Mouse (Mus musculus): ENCODE data around the gene Mrpl46. TPM values are rescaled to one million over a fixed set of nuclear protein-coding genes. Genes with fewer than 3 reads are reported as not detected.

Mrpl46 gene
- polyA plus RNA-seq, 1 experiment from 2014 or later: 68.3 TPM

- Histone ChIP-seq H3K9me3 (replicated peaks; ENCODE audit: control insufficient read depth, low read length) (no peaks in the 10 kb centered on the region), H3K4me3 (ENCODE audit: low read depth, low read length) (no peak overlapping the region), H3K9ac (ENCODE audit: low read depth, low read length) (no peak overlapping the region), H3K27ac (ENCODE audit: low read depth, low read length) (no peak overlapping the region), H3K4me2 (no peak overlapping the region), H3K27me3 (ENCODE audit: control insufficient read depth, insufficient read depth, low read length) (no peaks in the 10 kb centered on the region), H3K4me1 (ENCODE audit: control insufficient read depth, insufficient read depth, low read length) (peaks cover 5% of the 10 kb centered on the region), H3K36me3 (ENCODE audit: control insufficient read depth, insufficient read depth, low read length) (peaks cover 8% of the 10 kb centered on the region; the same call in 1 of the 2 replicates)
- 74% methylated on average over 5 of the region's 5 CpGs for WGBS (ENCODE audit: insufficient replicate concordance)
- ATAC-seq (replicated peaks; ENCODE audit: insufficient number of reproducible peaks, low FRiP score, low TSS enrichment): no peak
These were observed 2.6 kb upstream of the Mrpl46 start for GRCm38 (mm10) chr7:78785906-78786305.

GRCm38 (mm10) chr7:78778741-78779140 is 4.6 kb downstream of the Mrpl46 start:
- no peak overlapping the region for H3K4me3 ChIP-seq (ENCODE audit: low read depth, low read length)
- H3K36me3 ChIP-seq (ENCODE audit: control insufficient read depth, insufficient read depth, low read length): peaks cover 23% of the 10 kb centered on the region
- no peak overlapping the region for H3K4me2 ChIP-seq
- 88% methylated on average over 5 of the region's 5 CpGs for WGBS (ENCODE audit: insufficient replicate concordance)
- no peak for ATAC-seq (replicated peaks; ENCODE audit: insufficient number of reproducible peaks, low FRiP score, low TSS enrichment)
- H3K4me1 ChIP-seq (ENCODE audit: control insufficient read depth, insufficient read depth, low read length): peaks cover 5% of the 10 kb centered on the region
- no peak overlapping the region for H3K9ac ChIP-seq (ENCODE audit: low read depth, low read length)
- H3K9me3 ChIP-seq (replicated peaks; ENCODE audit: control insufficient read depth, low read length): no peaks in the 10 kb centered on the region
- H3K27ac ChIP-seq (ENCODE audit: low read depth, low read length): no peak overlapping the region
- no peaks in the 10 kb centered on the region for H3K27me3 ChIP-seq (ENCODE audit: control insufficient read depth, insufficient read depth, low read length)

GRCm38 (mm10) chr7:78770936-78771335 is 12.4 kb downstream of the Mrpl46 start:
- no peak overlapping the region for H3K4me2 ChIP-seq
- no peak overlapping the region for H3K4me3 ChIP-seq (ENCODE audit: low read depth, low read length)
- ATAC-seq (replicated peaks; ENCODE audit: insufficient number of reproducible peaks, low FRiP score, low TSS enrichment): no peak
- peaks cover 2% of the 10 kb centered on the region; the same call in 1 of the 2 replicates for H3K27me3 ChIP-seq (ENCODE audit: control insufficient read depth, insufficient read depth, low read length)
- no peak overlapping the region for H3K27ac ChIP-seq (ENCODE audit: low read depth, low read length)
- H3K36me3 ChIP-seq (ENCODE audit: control insufficient read depth, insufficient read depth, low read length): peaks cover 6% of the 10 kb centered on the region
- H3K9ac ChIP-seq (ENCODE audit: low read depth, low read length): no peak overlapping the region
- no peaks in the 10 kb centered on the region for H3K9me3 ChIP-seq (replicated peaks; ENCODE audit: control insufficient read depth, low read length)
- H3K4me1 ChIP-seq (ENCODE audit: control insufficient read depth, insufficient read depth, low read length): no peaks in the 10 kb centered on the region
- WGBS (ENCODE audit: insufficient replicate concordance): 79% methylated on average over 5 of the region's 5 CpGs

GRCm38 (mm10) chr7:78769075-78769652 is 14.2 kb downstream of the Mrpl46 start:
- 50% methylated on average over 7 of the region's 7 CpGs for WGBS (ENCODE audit: insufficient replicate concordance)
- Histone ChIP-seq H3K4me1 (ENCODE audit: control insufficient read depth, insufficient read depth, low read length) (no peaks in the 10 kb centered on the region), H3K9ac (ENCODE audit: low read depth, low read length) (no peak overlapping the region), H3K4me3 (ENCODE audit: low read depth, low read length) (no peak overlapping the region), H3K27ac (ENCODE audit: low read depth, low read length) (no peak overlapping the region), H3K9me3 (replicated peaks; ENCODE audit: control insufficient read depth, low read length) (no peaks in the 10 kb centered on the region), H3K27me3 (ENCODE audit: control insufficient read depth, insufficient read depth, low read length) (peaks cover 2% of the 10 kb centered on the region; the same call in 1 of the 2 replicates), H3K36me3 (ENCODE audit: control insufficient read depth, insufficient read depth, low read length) (no peaks in the 10 kb centered on the region), H3K4me2 (no peak overlapping the region)
- ATAC-seq (replicated peaks; ENCODE audit: insufficient number of reproducible peaks, low FRiP score, low TSS enrichment): no peak

GRCm38 (mm10) chr7:78767929-78768531 is 15.3 kb downstream of the Mrpl46 start:
- H3K9ac ChIP-seq (ENCODE audit: low read depth, low read length): no peak overlapping the region
- no peak overlapping the region for H3K27ac ChIP-seq (ENCODE audit: low read depth, low read length)
- H3K27me3 ChIP-seq (ENCODE audit: control insufficient read depth, insufficient read depth, low read length): peaks cover 2% of the 10 kb centered on the region; the same call in 1 of the 2 replicates
- no peaks in the 10 kb centered on the region for H3K36me3 ChIP-seq (ENCODE audit: control insufficient read depth, insufficient read depth, low read length)
- no peak overlapping the region for H3K4me2 ChIP-seq
- WGBS (ENCODE audit: insufficient replicate concordance): 86% methylated on average over 12 of the region's 12 CpGs
- no peak overlapping the region for H3K4me3 ChIP-seq (ENCODE audit: low read depth, low read length)
- H3K9me3 ChIP-seq (replicated peaks; ENCODE audit: control insufficient read depth, low read length): no peaks in the 10 kb centered on the region
- no peak for ATAC-seq (replicated peaks; ENCODE audit: insufficient number of reproducible peaks, low FRiP score, low TSS enrichment)
- H3K4me1 ChIP-seq (ENCODE audit: control insufficient read depth, insufficient read depth, low read length): no peaks in the 10 kb centered on the region

- WGBS (ENCODE audit: insufficient replicate concordance): 25% methylated on average over 18 of the region's 18 CpGs
- no peaks in the 10 kb centered on the region for H3K36me3 ChIP-seq (ENCODE audit: control insufficient read depth, insufficient read depth, low read length)
- H3K4me3 ChIP-seq (ENCODE audit: low read depth, low read length): no peak overlapping the region
- no peak overlapping the region for H3K27ac ChIP-seq (ENCODE audit: low read depth, low read length)
- no peak overlapping the region for H3K4me2 ChIP-seq
- H3K9ac ChIP-seq (ENCODE audit: low read depth, low read length): no peak overlapping the region
- no peaks in the 10 kb centered on the region for H3K9me3 ChIP-seq (replicated peaks; ENCODE audit: control insufficient read depth, low read length)
- H3K27me3 ChIP-seq (ENCODE audit: control insufficient read depth, insufficient read depth, low read length): peaks cover 2% of the 10 kb centered on the region; the same call in 1 of the 2 replicates
- ATAC-seq (replicated peaks; ENCODE audit: insufficient number of reproducible peaks, low FRiP score, low TSS enrichment): no peak; the same call in 1 of the 2 replicates
- no peaks in the 10 kb centered on the region for H3K4me1 ChIP-seq (ENCODE audit: control insufficient read depth, insufficient read depth, low read length)
These were observed 17.2 kb downstream of the Mrpl46 start for GRCm38 (mm10) chr7:78766019-78766683.

- no peak for ATAC-seq (replicated peaks; ENCODE audit: insufficient number of reproducible peaks, low FRiP score, low TSS enrichment)
- Histone ChIP-seq H3K4me3 (ENCODE audit: low read depth, low read length) (no peak overlapping the region), H3K9ac (ENCODE audit: low read depth, low read length) (no peak overlapping the region), H3K4me2 (no peak overlapping the region), H3K36me3 (ENCODE audit: control insufficient read depth, insufficient read depth, low read length) (no peaks in the 10 kb centered on the region), H3K27ac (ENCODE audit: low read depth, low read length) (no peak overlapping the region), H3K4me1 (ENCODE audit: control insufficient read depth, insufficient read depth, low read length) (no peaks in the 10 kb centered on the region), H3K27me3 (ENCODE audit: control insufficient read depth, insufficient read depth, low read length) (peaks cover 2% of the 10 kb centered on the region; the same call in 1 of the 2 replicates), H3K9me3 (replicated peaks; ENCODE audit: control insufficient read depth, low read length) (no peaks in the 10 kb centered on the region)
- 68% methylated on average over 5 of the region's 5 CpGs for WGBS (ENCODE audit: insufficient replicate concordance)
These were observed 18.1 kb downstream of the Mrpl46 start for GRCm38 (mm10) chr7:78765215-78765631.

GRCm38 (mm10) chr7:78763801-78764200 is 19.5 kb downstream of the Mrpl46 start:
- H3K9ac ChIP-seq (ENCODE audit: low read depth, low read length): no peak overlapping the region
- no peak overlapping the region for H3K4me3 ChIP-seq (ENCODE audit: low read depth, low read length)
- H3K4me2 ChIP-seq: no peak overlapping the region
- peaks cover under 1% of the 10 kb centered on the region; the same call in 1 of the 2 replicates for H3K27me3 ChIP-seq (ENCODE audit: control insufficient read depth, insufficient read depth, low read length)
- WGBS (ENCODE audit: insufficient replicate concordance): 88% methylated on average over 3 of the region's 3 CpGs
- no peaks in the 10 kb centered on the region for H3K4me1 ChIP-seq (ENCODE audit: control insufficient read depth, insufficient read depth, low read length)
- no peaks in the 10 kb centered on the region for H3K9me3 ChIP-seq (replicated peaks; ENCODE audit: control insufficient read depth, low read length)
- no peak overlapping the region for H3K27ac ChIP-seq (ENCODE audit: low read depth, low read length)
- H3K36me3 ChIP-seq (ENCODE audit: control insufficient read depth, insufficient read depth, low read length): no peaks in the 10 kb centered on the region
- ATAC-seq (replicated peaks; ENCODE audit: insufficient number of reproducible peaks, low FRiP score, low TSS enrichment): no peak

Data from heart, embryonic 11.5 days (tissue).